9 mouse cellular contexts compared by ENCODE assay signal in the genomic region with DNA sequence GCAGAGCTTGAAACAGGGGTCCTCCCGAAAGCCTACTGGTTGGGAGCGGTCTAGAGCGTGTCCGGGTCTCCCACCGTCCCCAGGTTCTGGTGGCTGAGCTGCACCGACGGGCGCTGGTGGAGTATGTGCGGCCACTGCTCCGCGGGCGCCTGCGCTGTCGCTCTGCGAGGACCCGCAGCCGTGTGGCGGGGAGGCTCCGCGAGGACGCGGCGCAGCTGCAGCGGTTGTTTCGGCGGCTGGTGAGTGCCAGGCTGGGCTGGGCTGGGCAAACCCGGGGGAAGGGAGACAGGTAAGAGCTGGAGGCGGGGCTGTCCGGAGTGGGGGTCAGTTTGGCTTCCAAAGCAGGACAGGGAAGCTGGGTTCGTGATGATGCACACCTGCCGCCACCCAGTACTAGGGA. TPM values are rescaled to one million over a fixed set of nuclear protein-coding genes. Genes with fewer than 3 reads are reported as not detected.
DNase-seq lines count a peak whose midpoint lies in the region; ATAC-seq and TF ChIP-seq lines count a peak whose summit lies in the region.
"Had no signal": no experiment of that assay in that cellular context is flagged by ENCODE, and none has a peak within 500 bp of the region (broad histone marks: within the 10 kb centered on the region; RNA-seq: fewer than 3 reads in every experiment).

No protein-coding gene starts in this region.

- no peak overlapping the region for H3K9ac ChIP-seq in heart, postnatal 0 days (replicated peaks; ENCODE audit: low read depth, low read length)
- H3K9ac ChIP-seq in ES-E14 (ENCODE audit: insufficient read depth, low read depth, low read length, poor library complexity, severe bottlenecking) = peak overlapping the region; percentile 24
- H3K9ac ChIP-seq in forebrain, embryonic 15.5 days (replicated peaks) = peak overlapping the region; percentile 8; the same call in 1 of the 2 replicates
- no peak overlapping the region for H3K9ac ChIP-seq in midbrain, embryonic 11.5 days (ENCODE audit: low read length)

- peak overlapping the region; percentile 12; the same call in 1 of the 2 replicates for H3K4me3 ChIP-seq in heart, postnatal 0 days (ENCODE audit: low read depth, low read length)
- H3K4me3 ChIP-seq in ES-E14 (ENCODE audit: insufficient read depth in 1 of 2, low read depth in 1 of 2, low read length in 2 of 2, poor library complexity in 1 of 2, severe bottlenecking in 1 of 2) = peak overlapping the region; percentile 61 to 65
- H3K4me3 ChIP-seq in forebrain, embryonic 15.5 days = peak overlapping the region; percentile 24
- H3K4me3 ChIP-seq in midbrain, embryonic 11.5 days (ENCODE audit: low read depth, low read length) = no peak overlapping the region; the same call in 1 of the 2 replicates
- H3K4me3 ChIP-seq: gastrocnemius, adult 2 months had no signal

- H3K4me2 ChIP-seq in heart, postnatal 0 days (ENCODE audit: low read depth, low read length) = 0 out of 2 replicates have a peak overlapping the region, but pooled peaks have one; percentile 34
- H3K4me2 ChIP-seq in forebrain, embryonic 15.5 days (replicated peaks) = peak overlapping the region; percentile 36
- peak overlapping the region; percentile 2; the same call in 1 of the 2 replicates for H3K4me2 ChIP-seq in midbrain, embryonic 11.5 days

- no peak for TF ChIP-seq CTCF in heart, postnatal 0 days (IDR thresholded peaks at IDR 0.05; ENCODE audit: low read depth)

- no peak overlapping the region for H3K27ac ChIP-seq in heart, postnatal 0 days (ENCODE audit: low read depth)
- H3K27ac ChIP-seq in ES-E14 (ENCODE audit: insufficient read depth, low read depth, low read length, poor library complexity, severe bottlenecking) = no peak overlapping the region
- H3K27ac ChIP-seq in forebrain, embryonic 15.5 days (replicated peaks) = no peak overlapping the region
- H3K27ac ChIP-seq in midbrain, embryonic 11.5 days (ENCODE audit: low read depth, low read length) = no peak overlapping the region
- H3K27ac ChIP-seq: gastrocnemius, adult 2 months had no signal

- 27% methylated on average over 31 of the region's 31 CpGs for WGBS in heart, postnatal 0 days
- WGBS in forebrain, embryonic 15.5 days = under 1% methylated on average over 30 of the region's 31 CpGs
- 3% methylated on average over 31 of the region's 31 CpGs for WGBS in midbrain, embryonic 11.5 days

- in situ Hi-C loops in ES-E14 (cut with MboI; ENCODE audit: low sequenced_read_pairs in 2 of 2, unreplicated experiment in 2 of 2) = no loop called here

- TF ChIP-seq EP300 in heart, postnatal 0 days (IDR thresholded peaks at IDR 0.05; ENCODE audit: low read depth) = no peak

- no peaks in the 10 kb centered on the region for H3K36me3 ChIP-seq in heart, postnatal 0 days (replicated peaks; ENCODE audit: control insufficient read depth, insufficient read depth, low read length)
- H3K36me3 ChIP-seq in ES-E14 (ENCODE audit: control insufficient read depth, insufficient read depth, low read length, poor library complexity, severe bottlenecking) = no peaks in the 10 kb centered on the region
- H3K36me3 ChIP-seq in forebrain, embryonic 15.5 days = no peaks in the 10 kb centered on the region
- H3K36me3 ChIP-seq in midbrain, embryonic 11.5 days (ENCODE audit: control insufficient read depth, insufficient read depth, low read length) = no peaks in the 10 kb centered on the region

- H3K9me3 ChIP-seq in heart, postnatal 0 days (replicated peaks; ENCODE audit: control insufficient read depth, low read length) = no peaks in the 10 kb centered on the region
- no peaks in the 10 kb centered on the region for H3K9me3 ChIP-seq in ES-E14 (ENCODE audit: control insufficient read depth, insufficient read depth, low read depth, low read length)
- no peaks in the 10 kb centered on the region for H3K9me3 ChIP-seq in forebrain, embryonic 15.5 days
- H3K9me3 ChIP-seq in midbrain, embryonic 11.5 days (ENCODE audit: control insufficient read depth, low read length) = no peaks in the 10 kb centered on the region

- ATAC-seq in heart, postnatal 0 days (ENCODE audit: insufficient read depth, low read depth) = no peak
- peak; percentile 61; the same call in 1 of the 2 replicates for ATAC-seq in forebrain, embryonic 15.5 days (replicated peaks)
- ATAC-seq in midbrain, embryonic 11.5 days (ENCODE audit: low FRiP score) = no peak
- no peak for ATAC-seq in inflammation-experienced regulatory T-cells, adult 6 months

- no peak for DNase-seq in heart, postnatal 0 days (ENCODE audit: low spot score)
- no peak for DNase-seq in heart, adult 8-10 months (ENCODE audit: low spot score)
- DNase-seq in ES-E14 (ENCODE audit: low read depth, low spot score) = no peak
- DNase-seq in midbrain, embryonic 11.5 days (ENCODE audit: low spot score, missing footprints) = peak; percentile 90
- no peak for DNase-seq in frontal cortex, postnatal 10 days (ENCODE audit: low spot score in 2 of 2)
- DNase-seq in urinary bladder, postnatal 10 days (ENCODE audit: low spot score) = no peak
- DNase-seq: gastrocnemius, adult 2 months had no signal

- peaks cover 35% of the 10 kb centered on the region for H3K27me3 ChIP-seq in heart, postnatal 0 days (ENCODE audit: control insufficient read depth, insufficient read depth, low read length)
- H3K27me3 ChIP-seq in forebrain, embryonic 15.5 days = peaks cover 52% of the 10 kb centered on the region
- H3K27me3 ChIP-seq in midbrain, embryonic 11.5 days (ENCODE audit: control insufficient read depth, insufficient read depth, low read length) = peaks cover 45% of the 10 kb centered on the region

- H3K4me1 ChIP-seq in heart, postnatal 0 days (ENCODE audit: control insufficient read depth, insufficient read depth) = peaks cover 4% of the 10 kb centered on the region
- H3K4me1 ChIP-seq in ES-E14 (ENCODE audit: control insufficient read depth in 2 of 2, insufficient read depth in 2 of 2, low read length in 2 of 2, poor library complexity in 1 of 2) = peaks cover 0 to 2% of the 10 kb centered on the region in 2 experiments; a peak in 1 of 4 replicates
- peaks cover 11% of the 10 kb centered on the region for H3K4me1 ChIP-seq in forebrain, embryonic 15.5 days
- no peaks in the 10 kb centered on the region for H3K4me1 ChIP-seq in midbrain, embryonic 11.5 days (ENCODE audit: control insufficient read depth, insufficient read depth, low read length)

TF ChIP-seq in ES-E14, 5 proteins besides CTCF, POLR2A, EP300 and RAD21 (continues in another document):
- no peak for TF ChIP-seq HCFC1 (IDR thresholded peaks at IDR 0.05; ENCODE audit: borderline replicate concordance, insufficient read depth, low read length)
- TF ChIP-seq ZC3H11A (IDR thresholded peaks at IDR 0.05; ENCODE audit: borderline replicate concordance, low read depth, low read length) = no peak
- no peak for TF ChIP-seq MAFK (IDR thresholded peaks at IDR 0.05; ENCODE audit: insufficient read depth, low read depth, low read length)
- TF ChIP-seq CHD2 (IDR thresholded peaks at IDR 0.05; ENCODE audit: low read depth, low read length) = no peak

RNA-seq across cellular contexts. Expression of a gene that starts 18.6 kb away (rescaled TPM):
- total RNA-seq in heart, postnatal 0 days (2014; rRNA removed; ENCODE audit: low replicate concordance) = 9.3 and 11.9 TPM in 2 replicates
- polyA plus RNA-seq in heart, postnatal 0 days (2015; fragmentation: Nextera tagmentation; extraction: Ambion mirVana) = 1.2 TPM in 2 replicates
- 1 to 10 TPM; 2.2 to 3.1 (median 3.0) TPM for total RNA-seq in heart, adult 8-10 months (2022)
- total RNA-seq in ES-E14 (2012; rRNA removed) = 3.1 and 3.4 TPM in 2 replicates
- polyA plus RNA-seq in forebrain, embryonic 15.5 days (2015; fragmentation: Nextera tagmentation; extraction: Ambion mirVana) = 4.9 and 5.4 TPM in 2 replicates
- 2.6 TPM in 2 replicates for polyA plus RNA-seq in midbrain, embryonic 11.5 days (2014; fragmentation: Nextera tagmentation; extraction: Ambion mirVana)
- polyA plus RNA-seq in inflammation-experienced regulatory T-cells, adult 6 months (2017; shearing (Covaris generic)) = under 1 TPM; 0.63 to 0.99 (median 0.65) TPM

RNA-seq across cellular contexts. Expression of a gene that starts 18.7 kb away (rescaled TPM):
- total RNA-seq in heart, postnatal 0 days (2014; rRNA removed; ENCODE audit: low replicate concordance) = 65.1 and 84.9 TPM in 2 replicates
- polyA plus RNA-seq in heart, postnatal 0 days (2015; fragmentation: Nextera tagmentation; extraction: Ambion mirVana) = 79.5 and 83.3 TPM in 2 replicates
- total RNA-seq in heart, adult 8-10 months (2022) = 10 to 100 TPM; 36.3 to 44.7 (median 37.2) TPM
- total RNA-seq in ES-E14 (2012; rRNA removed) = 33.2 and 56.7 TPM in 2 replicates
- polyA plus RNA-seq in forebrain, embryonic 15.5 days (2015; fragmentation: Nextera tagmentation; extraction: Ambion mirVana) = 35.3 and 43.0 TPM in 2 replicates
- 41.5 and 51.6 TPM in 2 replicates for polyA plus RNA-seq in midbrain, embryonic 11.5 days (2014; fragmentation: Nextera tagmentation; extraction: Ambion mirVana)
- polyA plus RNA-seq in inflammation-experienced regulatory T-cells, adult 6 months (2017; shearing (Covaris generic)) = 10 to 100 TPM; 24.6 to 47.8 (median 43.3) TPM

RNA-seq across cellular contexts. Expression of a gene that starts 26.4 kb away (rescaled TPM):
- total RNA-seq in heart, postnatal 0 days (2014; rRNA removed; ENCODE audit: low replicate concordance) = 1.9 and 3.5 TPM in 2 replicates
- polyA plus RNA-seq in heart, postnatal 0 days (2015; fragmentation: Nextera tagmentation; extraction: Ambion mirVana) = 0.49 and 0.62 TPM in 2 replicates
- 1 to 10 TPM in 3 of 4 experiments, under 1 TPM in 1; 0.94 to 1.5 (median 1.1) TPM for total RNA-seq in heart, adult 8-10 months (2022)
- total RNA-seq in ES-E14 (2012; rRNA removed) = 0.85 and 2.2 TPM in 2 replicates
- 0.17 and 0.29 TPM in 2 replicates for polyA plus RNA-seq in forebrain, embryonic 15.5 days (2015; fragmentation: Nextera tagmentation; extraction: Ambion mirVana)
- polyA plus RNA-seq in midbrain, embryonic 11.5 days (2014; fragmentation: Nextera tagmentation; extraction: Ambion mirVana) = 0.77 and 1.1 TPM in 2 replicates
- not detected for polyA plus RNA-seq in inflammation-experienced regulatory T-cells, adult 6 months (2017; shearing (Covaris generic))

RNA-seq across cellular contexts. Expression of a gene that starts 28.1 kb away (rescaled TPM):
- not detected in 2 replicates for total RNA-seq in heart, postnatal 0 days (2014; rRNA removed; ENCODE audit: low replicate concordance)
- not detected in 2 replicates for polyA plus RNA-seq in heart, postnatal 0 days (2015; fragmentation: Nextera tagmentation; extraction: Ambion mirVana)
- not detected for total RNA-seq in heart, adult 8-10 months (2022)
- total RNA-seq in ES-E14 (2012; rRNA removed) = 0.54 and 0.79 TPM in 2 replicates
- 0.66 and 0.75 TPM in 2 replicates for polyA plus RNA-seq in forebrain, embryonic 15.5 days (2015; fragmentation: Nextera tagmentation; extraction: Ambion mirVana)
- polyA plus RNA-seq in midbrain, embryonic 11.5 days (2014; fragmentation: Nextera tagmentation; extraction: Ambion mirVana) = not detected in 2 replicates
- polyA plus RNA-seq in inflammation-experienced regulatory T-cells, adult 6 months (2017; shearing (Covaris generic)) = not detected
- total RNA-seq: gastrocnemius, adult 2 months had no signal

RNA-seq across cellular contexts. Expression of a gene that starts 30.9 kb away (rescaled TPM):
- total RNA-seq in heart, postnatal 0 days (2014; rRNA removed; ENCODE audit: low replicate concordance) = 16.0 and 26.4 TPM in 2 replicates
- polyA plus RNA-seq in heart, postnatal 0 days (2015; fragmentation: Nextera tagmentation; extraction: Ambion mirVana) = 5.5 and 5.6 TPM in 2 replicates
- 10 to 100 TPM; 22.8 to 26.4 (median 24.3) TPM for total RNA-seq in heart, adult 8-10 months (2022)
- total RNA-seq in ES-E14 (2012; rRNA removed) = 9.9 and 10.3 TPM in 2 replicates
- 18.3 and 18.8 TPM in 2 replicates for polyA plus RNA-seq in forebrain, embryonic 15.5 days (2015; fragmentation: Nextera tagmentation; extraction: Ambion mirVana)
- polyA plus RNA-seq in midbrain, embryonic 11.5 days (2014; fragmentation: Nextera tagmentation; extraction: Ambion mirVana) = 8.9 and 10.7 TPM in 2 replicates
- 1 to 10 TPM in 1 of 3 experiments, under 1 TPM in 2; 0.87 to 1.3 (median 0.89) TPM for polyA plus RNA-seq in inflammation-experienced regulatory T-cells, adult 6 months (2017; shearing (Covaris generic))

Comparison
In these comparisons a context has a peak if more than half of its experiments do, and no peak if none do; other contexts are left out.
1. H3K9ac ChIP-seq: peak in ES-E14 (single experiment) and forebrain, embryonic 15.5 days (single experiment); none in heart, postnatal 0 days (single experiment) and midbrain, embryonic 11.5 days (single experiment).
2. Peak in every context shown above with its lines, with median percentiles within 50 percentile points of each other: H3K4me2 ChIP-seq.